Mouse (Mus musculus): ENCODE measurements around the gene Sval1. TPM values are rescaled to one million over a fixed set of nuclear protein-coding genes. Genes with fewer than 3 reads are reported as not detected.

Gene Sval1
- total RNA-seq (2023), result not detected

GRCm38 (mm10) chr6:41951330-41951729 lies at the start of gene Sval1:
TSS of gene Sval1 (plus strand) at chr6:41951630.

GRCm38 (mm10) chr6:41967840-41968239 lies 16.4 kb downstream of the Sval1 start, which contains the start of gene Sval3:
TSS of gene Sval3 (plus strand) at chr6:41968140.

Other genes starting within 250 kb of the Sval1 start
- not detected for gene Kel, start 247.3 kb upstream of the Sval1 start, total RNA-seq (2023)
- gene Olfr459, start 176.5 kb upstream of the Sval1 start, total RNA-seq (2023), result not detected
- gene Pip, start 104.1 kb upstream of the Sval1 start, total RNA-seq (2023), result not detected
- not detected for gene Sval2, start 98.6 kb upstream of the Sval1 start, total RNA-seq (2023)
- not detected for gene Sval3, start 16.5 kb downstream of the Sval1 start, total RNA-seq (2023)
- not detected for gene Sva, start 86.8 kb downstream of the Sval1 start, total RNA-seq (2023)
- gene Tas2r139, start 189.3 kb downstream of the Sval1 start, total RNA-seq (2023), result not detected